Mouse (Mus musculus): Measurements from ENCODE around the gene Ankrd23. TPM values are rescaled to one million over a fixed set of nuclear protein-coding genes. Genes with fewer than 3 reads are reported as not detected.

The Ankrd23 gene
- polyA plus RNA-seq, 1 experiment from 2014 or later, result 18.0 TPM

GRCm38 (mm10) chr1:36492416-36493139, 44.1 kb downstream of the Ankrd23 start:
- H3K9me3 ChIP-seq, result no peaks in the 10 kb centered on the region
- H3K4me3 ChIP-seq, result no peak overlapping the region
- peaks cover 13% of the 10 kb centered on the region for H3K4me1 ChIP-seq (replicated peaks)
- no peaks in the 10 kb centered on the region for H3K27me3 ChIP-seq (ENCODE audit: insufficient read depth, poor library complexity, severe bottlenecking)
- peak; percentile 47 for DNase-seq (ENCODE audit: low spot score)
- H3K36me3 ChIP-seq, result no peaks in the 10 kb centered on the region
- H3K27ac ChIP-seq, result no peak overlapping the region
- WGBS, result 55% methylated on average over 9 of the region's 9 CpGs

GRCm38 (mm10) chr1:36489661-36490060, 47.0 kb downstream of the Ankrd23 start:
- WGBS, result 75% methylated on average over 6 of the region's 6 CpGs
- H3K27ac ChIP-seq, result no peak overlapping the region
- H3K4me1 ChIP-seq (replicated peaks), result peaks cover 23% of the 10 kb centered on the region
- no peaks in the 10 kb centered on the region for H3K36me3 ChIP-seq
- no peaks in the 10 kb centered on the region for H3K27me3 ChIP-seq (ENCODE audit: insufficient read depth, poor library complexity, severe bottlenecking)
- H3K4me3 ChIP-seq, result no peak overlapping the region
- H3K9me3 ChIP-seq, result no peaks in the 10 kb centered on the region
- no peak for DNase-seq (ENCODE audit: low spot score)

GRCm38 (mm10) chr1:36487111-36487510, 49.6 kb downstream of the Ankrd23 start:
- H3K27ac ChIP-seq, result peak overlapping the region; percentile 12; the same call in 1 of the 2 replicates
- H3K9me3 ChIP-seq, result no peaks in the 10 kb centered on the region
- H3K27me3 ChIP-seq (ENCODE audit: insufficient read depth, poor library complexity, severe bottlenecking), result no peaks in the 10 kb centered on the region
- WGBS, result 55% methylated on average over 9 of the region's 9 CpGs
- H3K4me3 ChIP-seq, result no peak overlapping the region
- H3K36me3 ChIP-seq, result no peaks in the 10 kb centered on the region
- peak; percentile 43 for DNase-seq (ENCODE audit: low spot score)
- peaks cover 17% of the 10 kb centered on the region for H3K4me1 ChIP-seq (replicated peaks)

GRCm38 (mm10) chr1:36485080-36485479, 51.6 kb downstream of the Ankrd23 start:
- H3K4me3 ChIP-seq, result no peak overlapping the region
- 0 out of 2 replicates have a peak, but pooled peaks cover 6% of the 10 kb centered on the region for H3K27me3 ChIP-seq (ENCODE audit: insufficient read depth, poor library complexity, severe bottlenecking)
- no peaks in the 10 kb centered on the region for H3K9me3 ChIP-seq
- no peak overlapping the region for H3K27ac ChIP-seq
- H3K4me1 ChIP-seq (replicated peaks), result peaks cover 15% of the 10 kb centered on the region
- no peak for DNase-seq (ENCODE audit: low spot score)
- 88% methylated on average over 7 of the region's 7 CpGs for WGBS
- H3K36me3 ChIP-seq, result no peaks in the 10 kb centered on the region

GRCm38 (mm10) chr1:36483825-36484224, 52.9 kb downstream of the Ankrd23 start:
- H3K4me1 ChIP-seq (replicated peaks), result peaks cover 17% of the 10 kb centered on the region
- whole genome bisulfite sequencing, result 71% methylated on average over 4 of the region's 4 CpGs
- no peaks in the 10 kb centered on the region for H3K9me3 ChIP-seq
- H3K27ac ChIP-seq, result no peak overlapping the region
- H3K36me3 ChIP-seq, result no peaks in the 10 kb centered on the region
- 0 out of 2 replicates have a peak, but pooled peaks cover 6% of the 10 kb centered on the region for H3K27me3 ChIP-seq (ENCODE audit: insufficient read depth, poor library complexity, severe bottlenecking)
- no peak overlapping the region for H3K4me3 ChIP-seq
- no peak for DNase-seq (ENCODE audit: low spot score)

Other genes starting within 250 kb of the Ankrd23 start
- 2.0 and 3.5 TPM in 2 replicates for gene Arid5a, start 229.2 kb downstream of the Ankrd23 start, polyA plus RNA-seq (2016; fragmentation: Nextera tagmentation; extraction: Ambion mirVana)
- 44.5 and 47.0 TPM in 2 replicates for gene Kansl3, start 167.7 kb downstream of the Ankrd23 start, polyA plus RNA-seq (2016; fragmentation: Nextera tagmentation; extraction: Ambion mirVana)
- gene Fer1l5, start 164.6 kb downstream of the Ankrd23 start, polyA plus RNA-seq (2016; fragmentation: Nextera tagmentation; extraction: Ambion mirVana), result 1.2 and 1.6 TPM in 2 replicates
- 62.9 and 65.2 TPM in 2 replicates for gene Lman2l, start 91.6 kb downstream of the Ankrd23 start, polyA plus RNA-seq (2016; fragmentation: Nextera tagmentation; extraction: Ambion mirVana)
- 13.4 and 15.3 TPM in 2 replicates for gene Cnnm4, start 65.3 kb downstream of the Ankrd23 start, polyA plus RNA-seq (2016; fragmentation: Nextera tagmentation; extraction: Ambion mirVana)
- gene Cnnm3, start 25.0 kb downstream of the Ankrd23 start, polyA plus RNA-seq (2016; fragmentation: Nextera tagmentation; extraction: Ambion mirVana), result 3.2 and 3.5 TPM in 2 replicates
- gene Gm42417, start 2.5 kb upstream of the Ankrd23 start, polyA plus RNA-seq (2016; fragmentation: Nextera tagmentation; extraction: Ambion mirVana), result 0.75 TPM in 1 of 2 replicates, not detected in the other
- 16.9 and 20.6 TPM in 2 replicates for gene Ankrd39, start 10.6 kb upstream of the Ankrd23 start, polyA plus RNA-seq (2016; fragmentation: Nextera tagmentation; extraction: Ambion mirVana)
- 25.4 and 29.6 TPM in 2 replicates for gene Sema4c, start 21.5 kb upstream of the Ankrd23 start, polyA plus RNA-seq (2016; fragmentation: Nextera tagmentation; extraction: Ambion mirVana)
- 0.42 and 0.46 TPM in 2 replicates for gene Fam178b, start 146.3 kb upstream of the Ankrd23 start, polyA plus RNA-seq (2016; fragmentation: Nextera tagmentation; extraction: Ambion mirVana)
- gene Cox5b, start 154.6 kb upstream of the Ankrd23 start, polyA plus RNA-seq (2016; fragmentation: Nextera tagmentation; extraction: Ambion mirVana), result 566 and 596 TPM in 2 replicates
- gene 4933424G06Rik, start 173.3 kb upstream of the Ankrd23 start, polyA plus RNA-seq (2016; fragmentation: Nextera tagmentation; extraction: Ambion mirVana), result 0.15 and 0.22 TPM in 2 replicates
- gene Actr1b, start 177.5 kb upstream of the Ankrd23 start, polyA plus RNA-seq (2016; fragmentation: Nextera tagmentation; extraction: Ambion mirVana), result 135 and 147 TPM in 2 replicates
- 0.25 and 0.43 TPM in 2 replicates for gene Zap70, start 224.9 kb upstream of the Ankrd23 start, polyA plus RNA-seq (2016; fragmentation: Nextera tagmentation; extraction: Ambion mirVana)

Data from hindbrain, embryonic 10.5 days (tissue).